Mouse (Mus musculus): ENCODE measurements around the gene Slc4a4. TPM values are rescaled to one million over a fixed set of nuclear protein-coding genes. Genes with fewer than 3 reads are reported as not detected.

The Slc4a4 gene
- polyA plus RNA-seq, 1 experiment from 2014 or later: 2.2 TPM

- DNase-seq (ENCODE audit: low spot score): no peak
- Histone ChIP-seq H3K27ac (peak overlapping the region; percentile 80), H3K4me3 (no peak overlapping the region), H3K4me1 (peaks cover 20% of the 10 kb centered on the region), H3K27me3 (ENCODE audit: low read depth, poor library complexity, severe bottlenecking) (no peaks in the 10 kb centered on the region), H3K36me3 (no peaks in the 10 kb centered on the region), H3K9me3 (replicated peaks) (no peaks in the 10 kb centered on the region)
- WGBS: 30% methylated on average over 5 of the region's 5 CpGs
These were observed 157.2 kb downstream of the Slc4a4 start for GRCm38 (mm10) chr5:89043846-89044245.

- 80% methylated on average over 5 of the region's 5 CpGs for WGBS
- Histone ChIP-seq H3K27me3 (ENCODE audit: low read depth, poor library complexity, severe bottlenecking) (no peaks in the 10 kb centered on the region), H3K9me3 (replicated peaks) (no peaks in the 10 kb centered on the region), H3K4me3 (no peak overlapping the region), H3K36me3 (no peaks in the 10 kb centered on the region), H3K27ac (peak overlapping the region; percentile 80), H3K4me1 (peaks cover 20% of the 10 kb centered on the region)
- no peak for DNase-seq (ENCODE audit: low spot score)
These were observed 158.2 kb downstream of the Slc4a4 start for GRCm38 (mm10) chr5:89044801-89045200.

- Histone ChIP-seq H3K4me3 (no peak overlapping the region), H3K27me3 (ENCODE audit: low read depth, poor library complexity, severe bottlenecking) (no peaks in the 10 kb centered on the region), H3K4me1 (no peaks in the 10 kb centered on the region), H3K27ac (no peak overlapping the region), H3K36me3 (no peaks in the 10 kb centered on the region), H3K9me3 (replicated peaks) (no peaks in the 10 kb centered on the region)
- no peak for DNase-seq (ENCODE audit: low spot score)
- WGBS: 86% methylated on average over 5 of the region's 5 CpGs
These were observed 165.0 kb downstream of the Slc4a4 start for GRCm38 (mm10) chr5:89051577-89051976.

- 92% methylated on average over 5 of the region's 5 CpGs for WGBS
- Histone ChIP-seq H3K27ac (no peak overlapping the region), H3K4me1 (no peaks in the 10 kb centered on the region), H3K9me3 (replicated peaks) (no peaks in the 10 kb centered on the region), H3K4me3 (no peak overlapping the region), H3K27me3 (ENCODE audit: low read depth, poor library complexity, severe bottlenecking) (no peaks in the 10 kb centered on the region), H3K36me3 (no peaks in the 10 kb centered on the region)
- no peak for DNase-seq (ENCODE audit: low spot score)
These were observed 165.6 kb downstream of the Slc4a4 start for GRCm38 (mm10) chr5:89052230-89052629.

- 87% methylated on average over 3 of the region's 3 CpGs for WGBS
These were observed 169.0 kb downstream of the Slc4a4 start for GRCm38 (mm10) chr5:89055656-89056055.

GRCm38 (mm10) chr5:89056370-89056769, 169.8 kb downstream of the Slc4a4 start:
- DNase-seq (ENCODE audit: low spot score): no peak
- no peak overlapping the region for H3K27ac ChIP-seq
- no peaks in the 10 kb centered on the region for H3K36me3 ChIP-seq
- WGBS: 92% methylated on average over 2 of the region's 2 CpGs
- no peaks in the 10 kb centered on the region for H3K4me1 ChIP-seq
- no peak overlapping the region for H3K4me3 ChIP-seq
- no peaks in the 10 kb centered on the region for H3K9me3 ChIP-seq (replicated peaks)
- no peaks in the 10 kb centered on the region for H3K27me3 ChIP-seq (ENCODE audit: low read depth, poor library complexity, severe bottlenecking)

More at GRCm38 (mm10) chr5:89055656-89056055, 169.0 kb downstream of the Slc4a4 start:
- no peaks in the 10 kb centered on the region for H3K4me1 ChIP-seq
- no peaks in the 10 kb centered on the region for H3K36me3 ChIP-seq
- H3K9me3 ChIP-seq (replicated peaks): no peaks in the 10 kb centered on the region
- H3K27ac ChIP-seq: no peak overlapping the region
- DNase-seq (ENCODE audit: low spot score): no peak
- no peaks in the 10 kb centered on the region for H3K27me3 ChIP-seq (ENCODE audit: low read depth, poor library complexity, severe bottlenecking)
- no peak overlapping the region for H3K4me3 ChIP-seq

GRCm38 (mm10) chr5:89061097-89061496, 174.5 kb downstream of the Slc4a4 start:
- WGBS: 72% methylated on average over 9 of the region's 9 CpGs
- no peak overlapping the region for H3K4me3 ChIP-seq

GRCm38 (mm10) chr5:89062286-89062685, 175.7 kb downstream of the Slc4a4 start:
- no peaks in the 10 kb centered on the region for H3K9me3 ChIP-seq (replicated peaks)
- no peaks in the 10 kb centered on the region for H3K36me3 ChIP-seq
- DNase-seq (ENCODE audit: low spot score): no peak
- no peak overlapping the region for H3K27ac ChIP-seq
- 91% methylated on average over 5 of the region's 5 CpGs for WGBS
- H3K4me1 ChIP-seq: no peaks in the 10 kb centered on the region
- no peak overlapping the region for H3K4me3 ChIP-seq
- no peaks in the 10 kb centered on the region for H3K27me3 ChIP-seq (ENCODE audit: low read depth, poor library complexity, severe bottlenecking)

More at GRCm38 (mm10) chr5:89061097-89061496, 174.5 kb downstream of the Slc4a4 start:
- DNase-seq (ENCODE audit: low spot score): no peak
- no peaks in the 10 kb centered on the region for H3K27me3 ChIP-seq (ENCODE audit: low read depth, poor library complexity, severe bottlenecking)
- no peaks in the 10 kb centered on the region for H3K4me1 ChIP-seq
- no peaks in the 10 kb centered on the region for H3K9me3 ChIP-seq (replicated peaks)
- H3K27ac ChIP-seq: no peak overlapping the region
- H3K36me3 ChIP-seq: no peaks in the 10 kb centered on the region

GRCm38 (mm10) chr5:89067111-89067510, 180.5 kb downstream of the Slc4a4 start:
- Histone ChIP-seq H3K9me3 (replicated peaks) (no peaks in the 10 kb centered on the region), H3K27ac (no peak overlapping the region), H3K27me3 (ENCODE audit: low read depth, poor library complexity, severe bottlenecking) (no peaks in the 10 kb centered on the region), H3K4me1 (no peaks in the 10 kb centered on the region), H3K36me3 (no peaks in the 10 kb centered on the region), H3K4me3 (no peak overlapping the region)
- 87% methylated on average over 4 of the region's 4 CpGs for WGBS
- DNase-seq (ENCODE audit: low spot score): no peak

GRCm38 (mm10) chr5:89068072-89068471, 181.5 kb downstream of the Slc4a4 start:
- H3K27ac ChIP-seq: no peak overlapping the region
- WGBS: 96% methylated on average over 5 of the region's 5 CpGs
- H3K36me3 ChIP-seq: no peaks in the 10 kb centered on the region
- H3K9me3 ChIP-seq (replicated peaks): no peaks in the 10 kb centered on the region
- no peaks in the 10 kb centered on the region for H3K27me3 ChIP-seq (ENCODE audit: low read depth, poor library complexity, severe bottlenecking)
- no peaks in the 10 kb centered on the region for H3K4me1 ChIP-seq
- DNase-seq (ENCODE audit: low spot score): no peak
- H3K4me3 ChIP-seq: no peak overlapping the region

- Histone ChIP-seq H3K27ac (no peak overlapping the region), H3K4me3 (no peak overlapping the region), H3K4me1 (no peaks in the 10 kb centered on the region), H3K27me3 (ENCODE audit: low read depth, poor library complexity, severe bottlenecking) (no peaks in the 10 kb centered on the region), H3K9me3 (replicated peaks) (no peaks in the 10 kb centered on the region), H3K36me3 (no peaks in the 10 kb centered on the region)
- DNase-seq (ENCODE audit: low spot score): no peak
- WGBS: 89% methylated on average over 3 of the region's 3 CpGs
These were observed 183.4 kb downstream of the Slc4a4 start for GRCm38 (mm10) chr5:89070051-89070450.

GRCm38 (mm10) chr5:89071957-89072356, 185.3 kb downstream of the Slc4a4 start:
- no peaks in the 10 kb centered on the region for H3K36me3 ChIP-seq
- no peaks in the 10 kb centered on the region for H3K27me3 ChIP-seq (ENCODE audit: low read depth, poor library complexity, severe bottlenecking)
- no peak overlapping the region for H3K4me3 ChIP-seq
- no peak overlapping the region for H3K27ac ChIP-seq
- no peak for DNase-seq (ENCODE audit: low spot score)
- WGBS: 94% methylated on average over 4 of the region's 4 CpGs
- no peaks in the 10 kb centered on the region for H3K9me3 ChIP-seq (replicated peaks)
- H3K4me1 ChIP-seq: no peaks in the 10 kb centered on the region

- no peak overlapping the region for H3K27ac ChIP-seq
- no peaks in the 10 kb centered on the region for H3K4me1 ChIP-seq
- no peak overlapping the region for H3K4me3 ChIP-seq
- H3K27me3 ChIP-seq (ENCODE audit: low read depth, poor library complexity, severe bottlenecking): no peaks in the 10 kb centered on the region
- no peaks in the 10 kb centered on the region for H3K36me3 ChIP-seq
- DNase-seq (ENCODE audit: low spot score): no peak
- no peaks in the 10 kb centered on the region for H3K9me3 ChIP-seq (replicated peaks)
- WGBS: 78% methylated on average over 1 of the region's 1 CpGs
These were observed 191.1 kb downstream of the Slc4a4 start for GRCm38 (mm10) chr5:89077711-89078110.

GRCm38 (mm10) chr5:89083476-89083875, 196.9 kb downstream of the Slc4a4 start:
- Histone ChIP-seq H3K27ac (no peak overlapping the region), H3K4me1 (no peaks in the 10 kb centered on the region), H3K4me3 (no peak overlapping the region), H3K9me3 (replicated peaks) (no peaks in the 10 kb centered on the region), H3K36me3 (no peaks in the 10 kb centered on the region), H3K27me3 (ENCODE audit: low read depth, poor library complexity, severe bottlenecking) (no peaks in the 10 kb centered on the region)
- WGBS: 87% methylated on average over 4 of the region's 4 CpGs
- no peak for DNase-seq (ENCODE audit: low spot score)
